Mouse (Mus musculus): ENCODE results near the gene Anapc15.
A peak's percentile ranks its signal among the peaks of the same experiment; 100 is the strongest.
"Not testable (repeated sequence)": the region's sequence is repeated elsewhere in the genome, so short reads cannot be mapped to it uniquely, and the experiment has no call there.

Anapc15 gene

GRCm38 (mm10) chr7:101896104-101897066 is 32.9 kb downstream of the Anapc15 start:
- peak; percentile 94 to 95 for DNase-seq (ENCODE audit: low spot score in 2 of 2)

- no peak for DNase-seq (ENCODE audit: low spot score in 2 of 2)
Measured at GRCm38 (mm10) chr7:101900331-101901097, 37.0 kb downstream of the Anapc15 start.

GRCm38 (mm10) chr7:101901969-101902368 is 38.5 kb downstream of the Anapc15 start:
- DNase-seq (ENCODE audit: low spot score in 2 of 2), result no peak

GRCm38 (mm10) chr7:101902846-101903245 is 39.3 kb downstream of the Anapc15 start:
- DNase-seq (ENCODE audit: low spot score in 2 of 2), result no peak

GRCm38 (mm10) chr7:101905561-101906286 is 42.2 kb downstream of the Anapc15 start, which contains the start of gene Lamtor1:
Lamtor1 (plus strand) TSS chr7:101905904.
- DNase-seq (ENCODE audit: low spot score in 2 of 2), result peak; percentile 99 to 100

GRCm38 (mm10) chr7:101906287-101906681 is 42.8 kb downstream of the Anapc15 start, which contains the start of gene Tomt:
Tomt (minus strand) TSS chr7:101906359.
- no peak for DNase-seq (ENCODE audit: low spot score in 2 of 2)

GRCm38 (mm10) chr7:101906696-101907095 is 43.2 kb downstream of the Anapc15 start:
- DNase-seq (ENCODE audit: low spot score in 2 of 2), result no peak

GRCm38 (mm10) chr7:101908367-101908766 is 44.9 kb downstream of the Anapc15 start:
- no peak for DNase-seq (ENCODE audit: low spot score in 2 of 2)

GRCm38 (mm10) chr7:101910138-101910537 is 46.6 kb downstream of the Anapc15 start:
- DNase-seq (ENCODE audit: low spot score in 2 of 2), result no peak

GRCm38 (mm10) chr7:101911982-101912381 is 48.5 kb downstream of the Anapc15 start:
- DNase-seq (ENCODE audit: low spot score in 2 of 2), result no peak

- peak in 1 of 2 experiments; percentile 37 for DNase-seq (ENCODE audit: low spot score in 2 of 2)
Measured at GRCm38 (mm10) chr7:101918071-101918470, 54.6 kb downstream of the Anapc15 start.

GRCm38 (mm10) chr7:101925892-101926291 is 62.4 kb downstream of the Anapc15 start:
- not testable (repeated sequence) for DNase-seq (ENCODE audit: low spot score in 2 of 2)

GRCm38 (mm10) chr7:101928093-101928492 is 64.6 kb downstream of the Anapc15 start:
- no peak for DNase-seq (ENCODE audit: low spot score in 2 of 2)

- DNase-seq (ENCODE audit: low spot score in 2 of 2), result no peak
Measured at GRCm38 (mm10) chr7:101932551-101932950, 69.0 kb downstream of the Anapc15 start.

- DNase-seq (ENCODE audit: low spot score in 2 of 2), result no peak
Measured at GRCm38 (mm10) chr7:101933300-101933699, 69.8 kb downstream of the Anapc15 start.

GRCm38 (mm10) chr7:101933751-101934240 is 70.3 kb downstream of the Anapc15 start, which contains the start of the genes Lrrc51 and Numa1:
Lrrc51 (minus strand) TSS chr7:101933895.
Numa1 (plus strand) TSS chr7:101934111.
- DNase-seq (ENCODE audit: low spot score in 2 of 2), result peak; percentile 94 to 96

GRCm38 (mm10) chr7:101935957-101936356 is 72.4 kb downstream of the Anapc15 start:
- DNase-seq (ENCODE audit: low spot score in 2 of 2), result no peak

GRCm38 (mm10) chr7:101936996-101937395 is 73.5 kb downstream of the Anapc15 start:
- DNase-seq (ENCODE audit: low spot score in 2 of 2), result no peak

- no peak for DNase-seq (ENCODE audit: low spot score in 2 of 2)
Measured at GRCm38 (mm10) chr7:101937569-101937968, 74.1 kb downstream of the Anapc15 start.

- DNase-seq (ENCODE audit: low spot score in 2 of 2), result no peak
Measured at GRCm38 (mm10) chr7:101938348-101938747, 74.8 kb downstream of the Anapc15 start.

- DNase-seq (ENCODE audit: low spot score in 2 of 2), result no peak
Measured at GRCm38 (mm10) chr7:101939758-101940157, 76.2 kb downstream of the Anapc15 start.

All from urinary bladder, postnatal 4 days (tissue).